Mouse (Mus musculus) kidney, postnatal 0 days (tissue): ENCODE results near the gene Fam160a1. TPM values are rescaled to one million over a fixed set of nuclear protein-coding genes. Genes with fewer than 3 reads are reported as not detected.

Experiments used
- ATAC-seq: fragments of 200-750 bp; cut with Nextera tagmentation; replicated peaks from 2 replicates; pipeline ENCODE4 v1.8.0; 2017; ENCODE audit warnings: low read depth, moderate number of reproducible peaks, moderate TSS enrichment, moderate library complexity; ENCODE audit not compliant: low FRiP score
- DNase-seq: peaks from one replicate; pipeline ENCODE4 v3.0.0-alpha.2; 2016; ENCODE audit warnings: low spot score
- H3K27ac ChIP-seq: fragments of 300-500 bp; sonication (generic); 2 replicates; pipeline ENCODE4 v1.5.1; 2014; ENCODE audit warnings: mild to moderate bottlenecking
- H3K27me3 ChIP-seq: fragments of 300-500 bp; sonication (generic); 2 replicates; pipeline ENCODE4 v1.6.1; 2014; ENCODE audit warnings: low read length, mixed read lengths; ENCODE audit not compliant: insufficient read depth
- H3K36me3 ChIP-seq: fragments of 300-500 bp; sonication (generic); 2 replicates; pipeline ENCODE4 v1.6.1; 2014; ENCODE audit warnings: low read length, mixed read lengths; ENCODE audit not compliant: insufficient read depth
- H3K4me1 ChIP-seq: fragments of 300-500 bp; sonication (generic); replicated peaks from 2 replicates; pipeline ENCODE4 v1.6.1; 2014; ENCODE audit warnings: antibody characterized with exemption, low read length, mixed read lengths; ENCODE audit not compliant: insufficient read depth
- H3K4me2 ChIP-seq: fragments of 300-500 bp; sonication (generic); 2 replicates; pipeline ENCODE4 v1.6.1; 2014; ENCODE audit warnings: mild to moderate bottlenecking, low read length, moderate library complexity, mixed read lengths
- H3K4me3 ChIP-seq: fragments of 300-500 bp; sonication (generic); replicated peaks from 2 replicates; pipeline ENCODE4 v1.5.1; 2014; ENCODE audit warnings: low read depth, low read length
- H3K9ac ChIP-seq: fragments of 300-500 bp; sonication (generic); 2 replicates; pipeline ENCODE4 v1.6.1; 2014; ENCODE audit warnings: low read depth, low read length
- H3K9me3 ChIP-seq: fragments of 300-500 bp; sonication (generic); replicated peaks from 2 replicates; pipeline ENCODE4 v1.6.1; 2016; ENCODE audit warnings: low read length, inconsistent platforms, mixed read lengths
- CTCF ChIP-seq: IDR thresholded peaks from 2 replicates; pipeline ENCODE4 v1.5.1; 2016; ENCODE audit warnings: antibody characterized with exemption, low read depth, mild to moderate bottlenecking, moderate library complexity
- WGBS: fragments of 180-500 bp; shearing (Covaris S2); extraction: QIAGEN DNeasy Blood & Tissue Kit; methylation state at CpG from one replicate; pipeline ENCODE4 v1.1.7; 2014; 5-methylcytosine and 5-hydroxymethylcytosine counted together
- polyA plus RNA-seq: library from polyadenylated mRNA; unstranded; fragments of >200 nt; fragmentation: Nextera tagmentation; extraction: Ambion mirVana; gene quantifications from 2 replicates; pipeline ENCODE4 v1.2.1, GENCODE M21; 2015

Fam160a1 gene
- polyA plus RNA-seq, 1 experiment from 2014 or later, result 6.8 TPM

DNA sequence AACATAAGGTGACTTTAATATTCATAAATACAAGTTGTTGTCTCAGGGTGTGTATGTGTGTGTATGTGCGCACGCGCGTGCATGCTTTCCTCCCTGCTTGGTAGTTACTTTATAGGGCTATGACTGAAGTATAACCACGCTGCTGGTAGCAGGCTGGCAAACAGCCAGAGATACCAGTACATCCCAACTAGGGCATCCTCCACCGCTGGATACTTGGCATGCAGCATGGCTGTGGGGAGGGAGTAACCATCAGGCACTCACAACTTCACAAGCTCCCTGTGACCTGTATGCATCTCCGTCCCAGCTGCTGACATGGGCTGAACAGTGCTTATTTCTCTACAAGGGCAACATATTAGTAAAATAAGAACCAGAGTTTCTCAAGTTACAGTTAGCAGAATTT is 157.4 kb downstream of the Fam160a1 start:
- ATAC-seq, result no peak
- H3K4me1 ChIP-seq, result 0 out of 2 replicates have a peak, but pooled peaks cover 3% of the 10 kb centered on the region
- no peaks in the 10 kb centered on the region for H3K36me3 ChIP-seq
- 85% methylated on average over 7 of the region's 7 CpGs for WGBS
- H3K9ac ChIP-seq, result no peak overlapping the region
- H3K27ac ChIP-seq, result no peak overlapping the region
- no peak overlapping the region for H3K4me2 ChIP-seq
- no peak for TF ChIP-seq CTCF
- DNase-seq, result no peak
- H3K4me3 ChIP-seq, result no peak overlapping the region
- H3K27me3 ChIP-seq, result no peaks in the 10 kb centered on the region
- no peaks in the 10 kb centered on the region for H3K9me3 ChIP-seq

DNA sequence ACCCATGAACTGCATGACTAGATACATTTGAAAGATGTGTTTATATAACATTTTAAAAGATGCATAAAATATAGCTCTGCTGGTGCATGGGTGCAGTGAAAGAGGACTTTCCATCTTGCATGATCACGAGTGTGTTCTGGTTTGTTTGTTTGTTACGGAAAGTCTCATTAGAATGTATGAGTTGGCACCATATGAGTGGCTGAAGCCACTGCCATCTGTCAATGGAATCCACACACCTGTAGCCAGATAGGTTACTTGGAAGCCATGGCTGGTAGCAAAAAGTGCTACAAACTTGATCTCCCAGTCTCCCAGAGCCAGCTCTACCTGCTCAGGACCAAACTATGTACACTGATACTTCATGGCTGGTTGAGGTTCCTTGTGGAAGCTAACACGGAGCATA is 161.6 kb downstream of the Fam160a1 start:
- DNase-seq, result no peak
- H3K4me2 ChIP-seq, result no peak overlapping the region
- TF ChIP-seq CTCF, result no peak
- H3K27ac ChIP-seq, result no peak overlapping the region
- no peak for ATAC-seq
- H3K4me1 ChIP-seq, result no peaks in the 10 kb centered on the region
- H3K9me3 ChIP-seq, result no peaks in the 10 kb centered on the region
- no peaks in the 10 kb centered on the region for H3K36me3 ChIP-seq
- H3K27me3 ChIP-seq, result no peaks in the 10 kb centered on the region
- no peak overlapping the region for H3K4me3 ChIP-seq
- H3K9ac ChIP-seq, result no peak overlapping the region
- 89% methylated on average over 3 of the region's 3 CpGs for WGBS

DNA sequence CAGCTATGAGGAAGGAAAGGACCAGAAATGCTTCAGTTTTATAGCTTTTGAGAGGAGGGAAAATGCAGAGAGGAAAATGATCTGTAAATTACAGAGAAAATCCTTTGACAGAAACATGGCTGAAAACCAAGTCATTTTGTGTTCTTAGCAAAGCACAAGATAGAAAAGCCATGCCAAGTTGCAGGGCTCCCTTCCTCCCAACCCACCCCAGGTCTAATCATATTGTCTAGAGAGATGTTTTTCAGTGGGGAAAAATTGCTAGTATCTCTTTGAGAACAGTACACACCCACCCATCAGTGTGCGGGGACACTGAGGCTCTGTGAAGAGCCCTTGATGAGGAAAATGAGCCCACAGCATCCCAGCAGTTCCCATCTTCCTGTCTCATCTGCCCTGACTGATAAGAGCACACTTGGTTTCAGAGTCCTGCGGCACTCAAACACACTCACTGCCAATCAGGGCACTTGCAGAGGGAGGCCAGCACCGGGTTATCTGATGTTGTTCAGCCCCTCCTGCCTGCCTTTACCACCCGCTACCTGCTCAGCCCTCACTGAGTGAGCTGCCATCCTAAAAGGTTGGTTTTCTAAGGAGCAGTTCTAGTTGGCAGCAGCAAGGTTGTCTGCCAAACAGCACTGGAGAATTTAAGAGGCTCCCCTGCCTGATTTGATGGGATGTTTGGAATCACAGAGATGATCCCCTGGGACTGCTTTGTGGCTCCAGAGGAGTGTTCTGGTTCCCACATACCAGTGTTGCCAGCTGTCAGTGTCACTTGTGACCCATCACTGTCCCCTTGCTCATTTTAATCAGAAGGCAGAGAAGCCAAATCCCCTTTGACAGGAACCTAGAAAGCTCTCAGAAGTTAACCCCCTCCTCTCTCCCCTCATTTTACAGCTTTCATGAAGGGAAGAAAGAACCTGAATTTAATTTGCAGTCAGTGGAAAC is 164.1 kb downstream of the Fam160a1 start:
- H3K27ac ChIP-seq, result no peak overlapping the region
- no peaks in the 10 kb centered on the region for H3K36me3 ChIP-seq
- H3K4me3 ChIP-seq, result no peak overlapping the region
- no peak for DNase-seq
- H3K9me3 ChIP-seq, result no peaks in the 10 kb centered on the region
- no peak for ATAC-seq
- no peak overlapping the region for H3K9ac ChIP-seq
- no peak for TF ChIP-seq CTCF
- H3K27me3 ChIP-seq, result no peaks in the 10 kb centered on the region
- H3K4me2 ChIP-seq, result no peak overlapping the region
- WGBS, result 83% methylated on average over 4 of the region's 4 CpGs
- no peaks in the 10 kb centered on the region for H3K4me1 ChIP-seq

DNA sequence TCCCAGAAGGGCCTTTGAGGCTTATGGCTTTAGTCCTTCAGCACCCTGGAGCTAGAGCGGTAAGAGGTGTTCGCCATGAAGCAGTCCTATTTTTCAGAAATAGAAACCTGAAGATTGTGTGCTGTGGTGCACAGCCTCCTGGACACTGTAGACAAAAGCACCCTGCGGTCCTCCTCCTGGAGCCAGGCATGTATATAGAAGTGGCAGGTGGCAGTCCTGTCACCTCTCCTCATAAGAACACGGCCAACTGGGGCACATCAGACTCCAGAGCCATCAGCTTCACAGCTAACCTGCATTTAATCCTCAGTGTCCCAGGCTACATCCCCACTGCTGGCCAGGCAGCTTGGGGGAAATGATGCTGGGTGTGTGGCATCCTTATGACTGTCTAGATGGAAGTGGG is 167.9 kb downstream of the Fam160a1 start:
- no peak overlapping the region for H3K4me2 ChIP-seq
- H3K9me3 ChIP-seq, result no peaks in the 10 kb centered on the region
- H3K27ac ChIP-seq, result no peak overlapping the region
- WGBS, result 91% methylated on average over 4 of the region's 4 CpGs
- H3K9ac ChIP-seq, result no peak overlapping the region
- H3K36me3 ChIP-seq, result no peaks in the 10 kb centered on the region
- no peak for DNase-seq
- no peaks in the 10 kb centered on the region for H3K27me3 ChIP-seq
- TF ChIP-seq CTCF, result no peak
- H3K4me3 ChIP-seq, result no peak overlapping the region
- no peak for ATAC-seq
- no peaks in the 10 kb centered on the region for H3K4me1 ChIP-seq

- Histone ChIP-seq H3K9ac (no peak overlapping the region), H3K27ac (no peak overlapping the region), H3K36me3 (no peaks in the 10 kb centered on the region), H3K27me3 (no peaks in the 10 kb centered on the region), H3K4me1 (no peaks in the 10 kb centered on the region), H3K4me2 (no peak overlapping the region), H3K9me3 (no peaks in the 10 kb centered on the region), H3K4me3 (no peak overlapping the region)
- 66% methylated on average over 7 of the region's 7 CpGs for WGBS
- no peak for ATAC-seq
- no peak for DNase-seq
- no peak for TF ChIP-seq CTCF
These were observed 171.5 kb downstream of the Fam160a1 start for GRCm38 (mm10) chr3:85645517-85646004.

DNA sequence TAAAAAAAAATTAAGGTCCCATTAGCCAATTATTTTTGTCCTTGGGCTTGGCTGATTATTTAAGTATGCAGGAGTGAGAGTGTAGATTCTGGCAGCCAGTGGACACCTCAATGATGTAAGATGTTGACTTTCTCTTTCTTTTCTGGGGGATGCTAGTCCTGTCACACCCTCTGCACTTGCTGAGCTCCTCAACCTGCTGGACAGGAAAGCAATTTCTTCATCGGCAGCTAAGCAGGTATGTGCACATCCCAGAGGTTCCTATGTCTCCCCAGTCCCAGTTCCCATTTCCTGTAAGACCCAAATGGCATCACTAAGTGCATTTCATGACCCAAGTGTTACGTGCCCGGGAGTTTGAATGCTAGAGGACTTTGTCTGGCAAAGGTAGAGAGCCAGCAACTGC is 172.3 kb downstream of the Fam160a1 start:
- H3K4me3 ChIP-seq, result no peak overlapping the region
- no peak for ATAC-seq
- no peak overlapping the region for H3K9ac ChIP-seq
- H3K36me3 ChIP-seq, result no peaks in the 10 kb centered on the region
- WGBS, result 80% methylated on average over 3 of the region's 3 CpGs
- no peaks in the 10 kb centered on the region for H3K9me3 ChIP-seq
- H3K4me2 ChIP-seq, result no peak overlapping the region
- no peak for TF ChIP-seq CTCF
- H3K27me3 ChIP-seq, result no peaks in the 10 kb centered on the region
- H3K27ac ChIP-seq, result no peak overlapping the region
- H3K4me1 ChIP-seq, result no peaks in the 10 kb centered on the region
- no peak for DNase-seq
